Mouse (Mus musculus): ENCODE data around the gene Cep112.

GRCm38 (mm10) chr11:108757626-108758430 lies 332.8 kb downstream of the Cep112 start:
- no peak for TF ChIP-seq CTCF (conservative IDR thresholded peaks at IDR 0.05; ENCODE audit: low read length)
- no peak for TF ChIP-seq NANOG (IDR thresholded peaks at IDR 0.05; ENCODE audit: borderline replicate concordance, low read length)

Measured in E14TG2a.4 (cell line).